Mouse (Mus musculus): ENCODE results near the gene Mapk8ip1. TPM values are rescaled to one million over a fixed set of nuclear protein-coding genes. Genes with fewer than 3 reads are reported as not detected.

The Mapk8ip1 gene
- total and polyA plus RNA-seq, 3 experiments: 3.8 to 7.1 (median 4.5) TPM

DNA sequence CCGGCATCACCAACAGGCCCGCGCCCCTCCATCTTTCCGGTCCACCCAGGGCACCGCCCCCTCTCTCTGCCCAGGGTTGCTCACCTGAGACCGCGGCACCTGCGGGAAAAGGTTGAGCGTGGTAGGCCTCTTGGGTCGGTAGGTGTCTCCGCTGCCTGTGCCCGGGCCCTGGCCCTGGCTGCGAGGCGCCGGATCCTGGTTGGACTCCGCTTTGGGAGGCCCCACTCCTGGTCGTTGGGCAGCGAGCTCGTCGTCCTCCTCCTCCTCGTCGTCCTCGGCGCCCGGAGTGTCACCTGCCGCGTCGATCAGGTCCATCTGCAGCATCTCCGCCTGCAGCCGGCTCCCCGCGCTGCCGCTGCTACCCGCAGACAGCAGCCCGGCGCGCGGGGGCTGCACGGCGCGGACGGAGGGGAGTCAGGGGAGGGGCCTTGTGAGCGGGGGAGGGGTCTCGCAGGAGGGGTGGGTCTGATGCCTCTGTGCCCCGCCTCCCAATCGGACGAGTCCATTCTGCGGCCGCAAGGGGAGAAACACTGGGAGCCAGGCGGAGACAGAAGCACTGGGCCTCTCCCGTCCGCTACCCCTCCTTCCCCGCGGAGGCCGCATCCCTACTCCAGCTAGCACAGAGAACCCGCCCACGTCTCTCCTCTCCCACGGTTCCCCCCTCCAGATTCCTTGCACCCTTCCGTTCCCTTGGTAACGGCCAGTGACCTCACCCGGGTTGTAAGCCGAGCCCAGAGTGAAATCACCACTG lies 12.0 kb downstream of the Mapk8ip1 start:
- intact Hi-C loops (cut with DNase I): no loop called here
- Histone ChIP-seq H3K4me1 (ENCODE audit: control insufficient read depth, insufficient read depth, low read length) (peaks cover 2% of the 10 kb centered on the region; the same call in 1 of the 2 replicates), H3K79me2 (replicated peaks; ENCODE audit: control insufficient read depth, insufficient read depth, low read length) (no peaks in the 10 kb centered on the region), H3K27ac (peak overlapping the region; percentile 57), H3K9ac (ENCODE audit: low read depth, low read length) (peak overlapping the region; percentile 70), H3K27me3 (ENCODE audit: control insufficient read depth, insufficient read depth, low read length) (no peaks in the 10 kb centered on the region), H3K4me3 (peak overlapping the region; percentile 56), H3K36me3 (ENCODE audit: control insufficient read depth, insufficient read depth, low read length) (no peaks in the 10 kb centered on the region)
- whole genome bisulfite sequencing: 1% methylated on average over 62 of the region's 62 CpGs
- DNase-seq: peak; percentile 80 to 87
- no peak for TF ChIP-seq CTCF (IDR thresholded peaks at IDR 0.05)
- TF ChIP-seq POLR2A (IDR thresholded peaks at IDR 0.05; ENCODE audit: insufficient read depth, low read depth, low read length): no peak
- TF ChIP-seq EP300 (IDR thresholded peaks at IDR 0.05; ENCODE audit: insufficient read depth, low read depth, low read length): no peak

DNA sequence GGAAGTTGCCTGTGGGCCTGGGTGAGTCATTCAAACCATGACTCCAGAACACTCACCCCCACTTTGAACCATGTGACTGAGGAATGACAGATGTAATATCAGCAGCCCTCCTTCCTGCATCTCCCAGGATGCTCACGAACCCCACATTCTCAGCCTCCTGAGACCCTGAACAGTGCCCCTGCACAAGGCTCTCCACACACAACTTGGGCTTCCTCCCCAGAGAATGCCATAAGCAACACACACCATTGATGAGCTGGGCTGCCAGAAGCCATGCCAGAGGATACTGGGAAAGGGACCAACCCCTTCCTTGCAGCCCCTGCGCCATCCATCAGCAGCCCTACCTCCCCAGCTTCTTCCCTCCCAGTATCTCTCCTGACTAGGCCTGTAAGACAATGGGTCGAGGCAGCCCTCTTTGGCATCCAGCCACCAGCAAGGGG lies 13.0 kb downstream of the Mapk8ip1 start:
- Histone ChIP-seq H3K27me3 (ENCODE audit: control insufficient read depth, insufficient read depth, low read length) (no peaks in the 10 kb centered on the region), H3K79me2 (replicated peaks; ENCODE audit: control insufficient read depth, insufficient read depth, low read length) (no peaks in the 10 kb centered on the region), H3K4me1 (ENCODE audit: control insufficient read depth, insufficient read depth, low read length) (peaks cover 2% of the 10 kb centered on the region; the same call in 1 of the 2 replicates), H3K36me3 (ENCODE audit: control insufficient read depth, insufficient read depth, low read length) (no peaks in the 10 kb centered on the region), H3K27ac (no peak overlapping the region; the same call in 1 of the 2 replicates), H3K9ac (ENCODE audit: low read depth, low read length) (no peak overlapping the region), H3K4me3 (no peak overlapping the region)
- 58% methylated on average over 3 of the region's 3 CpGs for WGBS
- TF ChIP-seq EP300 (IDR thresholded peaks at IDR 0.05; ENCODE audit: insufficient read depth, low read depth, low read length) (no peak), CTCF (IDR thresholded peaks at IDR 0.05) (no peak), POLR2A (IDR thresholded peaks at IDR 0.05; ENCODE audit: insufficient read depth, low read depth, low read length) (no peak)
- DNase-seq: no peak
- intact Hi-C loops (cut with DNase I): no loop called here

DNA sequence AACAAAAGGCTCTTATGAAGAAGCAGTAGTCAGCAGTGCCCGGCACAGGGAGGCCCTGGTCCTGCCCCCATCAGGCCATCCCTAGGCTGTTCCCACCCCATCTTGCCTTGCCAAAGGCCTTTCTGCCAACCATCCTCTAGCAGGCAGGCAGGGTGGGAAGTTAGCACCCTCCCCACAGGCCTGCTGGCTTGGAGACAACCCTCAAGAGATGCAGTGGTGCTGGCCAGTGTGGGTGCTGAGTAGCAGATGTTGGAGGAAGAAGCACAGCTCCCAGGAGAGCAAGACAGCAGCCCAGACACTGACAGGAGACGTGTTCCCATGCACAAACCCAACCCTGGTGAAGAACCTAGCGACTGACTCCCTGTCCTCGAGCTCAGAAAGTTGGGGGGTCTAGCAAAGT lies 13.4 kb downstream of the Mapk8ip1 start:
- Histone ChIP-seq H3K36me3 (ENCODE audit: control insufficient read depth, insufficient read depth, low read length) (no peaks in the 10 kb centered on the region), H3K4me3 (no peak overlapping the region), H3K9ac (ENCODE audit: low read depth, low read length) (no peak overlapping the region), H3K79me2 (replicated peaks; ENCODE audit: control insufficient read depth, insufficient read depth, low read length) (no peaks in the 10 kb centered on the region), H3K27ac (no peak overlapping the region), H3K4me1 (ENCODE audit: control insufficient read depth, insufficient read depth, low read length) (peaks cover 2% of the 10 kb centered on the region; the same call in 1 of the 2 replicates), H3K27me3 (ENCODE audit: control insufficient read depth, insufficient read depth, low read length) (no peaks in the 10 kb centered on the region)
- no peak for DNase-seq
- intact Hi-C loops (cut with DNase I): no loop called here
- TF ChIP-seq EP300 (IDR thresholded peaks at IDR 0.05; ENCODE audit: insufficient read depth, low read depth, low read length): no peak
- TF ChIP-seq CTCF (IDR thresholded peaks at IDR 0.05): no peak
- TF ChIP-seq POLR2A (IDR thresholded peaks at IDR 0.05; ENCODE audit: insufficient read depth, low read depth, low read length): no peak
- WGBS: 75% methylated on average over 4 of the region's 4 CpGs

- Histone ChIP-seq H3K36me3 (ENCODE audit: control insufficient read depth, insufficient read depth, low read length) (no peaks in the 10 kb centered on the region), H3K27ac (no peak overlapping the region), H3K27me3 (ENCODE audit: control insufficient read depth, insufficient read depth, low read length) (no peaks in the 10 kb centered on the region), H3K9ac (ENCODE audit: low read depth, low read length) (no peak overlapping the region), H3K79me2 (replicated peaks; ENCODE audit: control insufficient read depth, insufficient read depth, low read length) (no peaks in the 10 kb centered on the region), H3K4me3 (no peak overlapping the region), H3K4me1 (ENCODE audit: control insufficient read depth, insufficient read depth, low read length) (peaks cover 2% of the 10 kb centered on the region; the same call in 1 of the 2 replicates)
- TF ChIP-seq EP300 (IDR thresholded peaks at IDR 0.05; ENCODE audit: insufficient read depth, low read depth, low read length) (no peak), CTCF (IDR thresholded peaks at IDR 0.05) (no peak), POLR2A (IDR thresholded peaks at IDR 0.05; ENCODE audit: insufficient read depth, low read depth, low read length) (no peak)
- DNase-seq: no peak
- WGBS: 88% methylated on average over 30 of the region's 30 CpGs
- intact Hi-C loops (cut with DNase I): no loop called here
Observed at GRCm38 (mm10) chr2:92386821-92387570, 14.1 kb downstream of the Mapk8ip1 start.

DNA sequence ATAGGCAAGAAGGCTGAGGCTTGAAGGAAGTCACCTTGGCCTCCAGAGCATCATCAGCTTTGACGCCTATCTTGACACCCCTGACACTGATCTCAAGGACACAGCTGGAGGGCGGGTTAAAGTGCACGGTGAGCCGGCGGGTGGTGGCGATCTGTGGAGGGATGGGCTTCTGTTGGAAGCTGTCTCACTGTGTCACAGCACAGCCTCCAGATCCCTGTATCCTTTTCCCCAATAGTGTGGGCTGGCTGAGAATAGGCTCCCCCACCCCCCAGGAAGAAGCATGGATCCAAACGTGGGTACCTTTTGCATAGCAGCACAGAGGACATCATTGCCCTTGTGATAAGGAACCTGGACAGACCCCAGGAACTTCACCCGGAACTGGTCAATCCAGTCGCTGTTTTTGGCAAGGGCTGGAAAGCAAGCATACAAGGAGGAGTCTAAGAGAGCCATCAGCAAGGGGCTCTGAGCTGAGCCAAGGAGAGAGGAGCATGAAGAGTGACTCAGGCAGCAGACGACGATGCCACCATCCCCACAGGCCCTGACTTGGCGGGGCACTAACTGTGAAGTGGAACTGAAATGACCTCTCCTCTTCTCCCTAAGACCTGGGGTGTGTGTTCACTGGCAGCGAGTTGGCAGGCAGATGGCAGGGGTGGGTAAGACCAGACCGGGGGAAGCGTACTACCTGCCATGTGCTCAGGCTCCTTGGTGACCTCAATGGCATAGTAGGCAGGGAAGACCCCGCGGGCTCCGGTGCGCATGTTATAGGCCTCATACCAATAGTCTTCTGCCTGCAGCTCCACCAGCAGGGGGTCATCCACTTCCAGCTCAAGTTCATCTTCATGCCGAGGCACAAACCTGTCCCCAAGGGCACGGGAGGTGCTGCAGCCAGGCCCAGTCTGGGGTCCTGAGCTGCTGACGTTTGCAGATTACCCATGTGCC lies 15.7 kb downstream of the Mapk8ip1 start:
- no peak overlapping the region for H3K4me3 ChIP-seq
- H3K4me1 ChIP-seq (ENCODE audit: control insufficient read depth, insufficient read depth, low read length): peaks cover 2% of the 10 kb centered on the region; the same call in 1 of the 2 replicates
- H3K79me2 ChIP-seq (replicated peaks; ENCODE audit: control insufficient read depth, insufficient read depth, low read length): no peaks in the 10 kb centered on the region
- H3K36me3 ChIP-seq (ENCODE audit: control insufficient read depth, insufficient read depth, low read length): no peaks in the 10 kb centered on the region
- H3K27me3 ChIP-seq (ENCODE audit: control insufficient read depth, insufficient read depth, low read length): no peaks in the 10 kb centered on the region
- no peak for DNase-seq
- H3K9ac ChIP-seq (ENCODE audit: low read depth, low read length): no peak overlapping the region
- WGBS: 62% methylated on average over 22 of the region's 22 CpGs
- intact Hi-C loops (cut with DNase I): no loop called here
- no peak overlapping the region for H3K27ac ChIP-seq
- TF ChIP-seq CTCF (IDR thresholded peaks at IDR 0.05) (no peak), EP300 (IDR thresholded peaks at IDR 0.05; ENCODE audit: insufficient read depth, low read depth, low read length) (no peak), POLR2A (IDR thresholded peaks at IDR 0.05; ENCODE audit: insufficient read depth, low read depth, low read length) (no peak)
